Mouse (Mus musculus): ENCODE results near the gene Mpzl1.

Gene Mpzl1

GRCm38 (mm10) chr1:165658602-165659001, 24.3 kb upstream of the Mpzl1 start:
- in situ Hi-C loops (cut with MboI, MseI), result no loop called here

DNA sequence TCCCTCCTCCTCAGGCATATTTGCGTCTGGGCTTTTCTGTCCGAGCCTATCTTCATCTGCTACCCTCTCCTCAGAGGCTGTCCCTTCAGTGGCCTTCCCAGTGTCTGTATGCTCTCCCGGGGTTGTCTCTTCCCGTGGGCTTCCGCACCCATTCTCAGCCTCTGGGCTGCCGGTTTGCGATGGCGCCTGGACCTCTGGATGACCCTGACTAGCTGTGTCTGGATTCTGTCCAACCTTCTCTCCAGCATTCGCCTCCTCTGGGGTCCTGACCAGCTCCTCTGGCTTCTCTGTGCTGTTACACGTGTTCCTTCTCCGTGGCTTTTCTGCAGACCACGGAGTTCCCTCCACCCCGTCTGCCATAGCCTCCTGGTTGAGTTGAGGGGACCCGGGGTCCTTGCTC, 21.1 kb upstream of the Mpzl1 start:
- in situ Hi-C loops (cut with MboI, MseI), result no loop called here

GRCm38 (mm10) chr1:165655022-165655421, 20.7 kb upstream of the Mpzl1 start:
- in situ Hi-C loops (cut with MboI, MseI), result no loop called here

DNA sequence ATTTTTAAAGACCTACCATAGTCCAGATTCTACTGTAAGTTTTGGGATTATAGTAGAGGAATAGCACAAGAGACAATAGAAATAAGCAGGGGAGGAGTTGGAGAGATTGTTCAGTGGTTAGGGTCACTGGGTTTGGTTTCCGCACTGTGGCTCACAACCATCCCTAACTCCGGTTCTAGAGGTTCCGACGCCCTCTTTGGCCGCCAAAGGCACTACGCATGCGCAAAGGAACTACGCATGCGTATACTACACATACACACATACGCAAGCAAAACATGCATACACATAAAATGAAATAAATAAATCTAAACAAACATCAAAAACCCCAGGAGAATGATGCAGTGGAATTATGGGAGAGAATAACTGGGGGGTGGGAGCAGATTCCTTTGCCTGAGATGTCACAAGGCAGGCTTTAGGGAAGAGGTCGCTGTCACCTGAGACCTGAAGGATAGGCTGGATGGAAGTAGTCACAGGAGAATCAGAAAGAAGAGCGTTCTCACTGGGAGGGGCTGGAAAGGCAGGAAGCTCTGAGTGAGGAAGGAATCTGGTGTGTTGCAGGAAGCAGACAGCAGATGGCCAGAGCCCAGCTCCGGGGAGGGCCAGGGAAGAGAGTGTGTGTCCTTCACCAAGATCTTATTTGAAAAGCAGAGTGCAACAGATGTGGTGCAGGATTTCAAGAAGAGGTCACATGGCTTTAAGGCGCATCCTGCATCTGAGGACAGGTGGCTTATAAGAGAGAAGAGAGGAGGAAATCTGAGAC, 19.0 kb upstream of the Mpzl1 start:
- in situ Hi-C loops (cut with MboI, MseI), result no loop called here

DNA sequence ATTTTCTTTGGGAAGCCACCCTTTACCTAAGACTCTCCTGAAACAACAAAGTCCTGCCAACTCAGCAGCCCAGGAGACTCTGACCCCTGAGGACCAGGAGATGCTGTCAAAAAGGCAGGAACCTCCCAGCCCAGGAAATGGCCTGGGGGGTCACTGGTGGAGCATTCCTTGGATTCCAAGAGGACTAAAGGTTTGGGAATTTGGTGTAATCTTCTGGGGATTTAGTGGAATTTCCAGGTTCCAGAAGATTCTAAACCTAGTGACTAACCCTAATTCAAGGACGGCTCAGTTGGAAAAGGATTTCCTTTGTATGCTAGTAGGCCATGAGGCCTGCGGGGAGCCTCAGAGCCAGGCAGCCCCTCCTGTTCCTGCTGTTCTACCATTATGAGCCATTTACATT, 18.2 kb upstream of the Mpzl1 start:
- in situ Hi-C loops (cut with MboI, MseI), result no loop called here

DNA sequence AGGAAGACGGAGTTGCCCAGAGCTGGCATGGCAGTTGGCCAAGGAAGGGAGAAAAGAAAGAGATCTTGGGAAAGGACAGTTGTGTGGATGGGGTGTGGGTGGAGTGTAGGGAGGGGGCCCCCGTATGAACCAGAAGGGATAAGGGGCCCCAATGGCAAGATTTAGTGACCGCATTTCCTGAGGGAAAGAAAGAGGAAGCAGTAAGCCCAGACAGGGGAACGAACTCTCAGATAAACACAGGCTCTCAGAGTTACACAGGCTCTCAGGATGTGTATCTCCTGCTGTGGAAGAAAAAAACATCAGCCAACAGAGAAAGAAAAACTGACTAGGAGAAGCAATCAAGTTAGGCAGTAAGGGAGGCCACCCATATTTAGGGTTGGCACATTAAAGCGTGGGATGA, 16.8 kb upstream of the Mpzl1 start:
- in situ Hi-C loops (cut with MboI, MseI), result no loop called here

GRCm38 (mm10) chr1:165645102-165645501, 10.8 kb upstream of the Mpzl1 start:
- in situ Hi-C loops (cut with MboI, MseI), result no loop called here

DNA sequence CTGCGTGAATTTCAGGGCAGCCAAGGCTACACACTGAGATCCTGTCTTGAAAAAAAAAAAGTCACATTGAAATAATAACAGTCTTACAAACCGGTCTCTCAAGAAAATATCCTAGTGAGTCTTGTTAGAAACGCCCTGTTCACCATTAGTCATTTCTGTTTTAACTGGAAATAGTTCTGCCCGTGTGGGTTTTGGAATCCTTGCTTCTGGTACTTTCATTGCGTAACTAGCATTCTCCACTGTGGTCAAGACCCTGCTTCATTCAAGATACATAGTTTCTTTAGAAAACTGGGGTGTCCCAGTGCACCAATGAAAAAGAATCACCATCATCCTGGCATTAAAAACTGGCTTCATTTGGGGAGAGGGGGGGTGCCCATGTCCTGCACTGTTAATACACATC, 9.4 kb upstream of the Mpzl1 start:
- in situ Hi-C loops (cut with MboI, MseI), result no loop called here

- in situ Hi-C loops (cut with MboI, MseI), result no loop called here
These were observed 8.5 kb upstream of the Mpzl1 start for GRCm38 (mm10) chr1:165642780-165643311.

DNA sequence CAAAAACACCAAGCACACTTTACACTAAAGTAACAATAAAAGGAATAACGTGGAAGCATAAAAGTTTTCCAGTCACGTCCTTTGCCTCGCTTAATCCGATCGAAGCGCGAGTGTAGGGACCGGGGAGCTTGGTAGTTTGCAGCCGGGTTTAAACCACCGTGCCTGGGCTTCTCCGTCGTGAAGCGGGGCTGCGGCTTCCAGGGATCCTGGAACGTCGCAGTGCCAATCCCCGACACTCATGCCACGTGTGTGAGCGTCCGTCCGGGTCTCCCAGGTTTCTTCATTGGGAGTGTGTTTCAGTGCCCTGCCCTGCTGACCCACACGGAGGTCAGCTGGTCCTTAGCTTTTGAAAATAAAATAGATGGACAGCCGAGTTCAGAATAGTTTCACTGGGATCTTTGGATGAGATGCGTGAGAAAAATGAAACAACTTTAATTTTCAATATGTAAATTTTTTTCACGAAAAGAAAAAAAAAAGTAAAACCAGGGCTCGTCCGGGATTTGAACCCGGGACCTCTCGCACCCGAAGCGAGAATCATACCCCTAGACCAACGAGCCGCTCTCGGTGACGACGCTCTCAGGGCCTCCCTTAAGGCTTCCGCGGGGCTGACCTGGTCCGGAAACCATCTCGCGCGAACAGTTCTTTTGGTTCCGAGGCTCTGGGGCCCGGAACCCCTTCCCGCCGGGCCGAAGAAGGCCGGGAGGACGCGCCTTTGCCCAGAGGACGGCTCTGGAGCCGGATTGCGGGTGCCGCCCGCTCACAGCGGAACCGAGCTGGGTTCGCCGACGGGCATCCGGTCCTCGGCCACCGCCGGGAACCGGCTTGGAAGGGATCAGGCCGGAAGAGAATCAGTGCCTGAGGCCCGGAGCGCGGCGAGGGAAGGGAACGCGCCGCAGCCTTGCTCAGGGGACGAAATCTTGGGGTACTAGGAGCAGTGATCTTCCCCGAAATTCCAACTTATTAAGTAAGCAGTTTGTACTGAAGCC, 7.7 kb upstream of the Mpzl1 start:
- in situ Hi-C loops (cut with MboI, MseI), result no loop called here

GRCm38 (mm10) chr1:165641271-165641771, 7.0 kb upstream of the Mpzl1 start:
- in situ Hi-C loops (cut with MboI, MseI), result no loop called here

GRCm38 (mm10) chr1:165636289-165636688, 2.0 kb upstream of the Mpzl1 start:
- in situ Hi-C loops (cut with MboI, MseI), result no loop called here

DNA sequence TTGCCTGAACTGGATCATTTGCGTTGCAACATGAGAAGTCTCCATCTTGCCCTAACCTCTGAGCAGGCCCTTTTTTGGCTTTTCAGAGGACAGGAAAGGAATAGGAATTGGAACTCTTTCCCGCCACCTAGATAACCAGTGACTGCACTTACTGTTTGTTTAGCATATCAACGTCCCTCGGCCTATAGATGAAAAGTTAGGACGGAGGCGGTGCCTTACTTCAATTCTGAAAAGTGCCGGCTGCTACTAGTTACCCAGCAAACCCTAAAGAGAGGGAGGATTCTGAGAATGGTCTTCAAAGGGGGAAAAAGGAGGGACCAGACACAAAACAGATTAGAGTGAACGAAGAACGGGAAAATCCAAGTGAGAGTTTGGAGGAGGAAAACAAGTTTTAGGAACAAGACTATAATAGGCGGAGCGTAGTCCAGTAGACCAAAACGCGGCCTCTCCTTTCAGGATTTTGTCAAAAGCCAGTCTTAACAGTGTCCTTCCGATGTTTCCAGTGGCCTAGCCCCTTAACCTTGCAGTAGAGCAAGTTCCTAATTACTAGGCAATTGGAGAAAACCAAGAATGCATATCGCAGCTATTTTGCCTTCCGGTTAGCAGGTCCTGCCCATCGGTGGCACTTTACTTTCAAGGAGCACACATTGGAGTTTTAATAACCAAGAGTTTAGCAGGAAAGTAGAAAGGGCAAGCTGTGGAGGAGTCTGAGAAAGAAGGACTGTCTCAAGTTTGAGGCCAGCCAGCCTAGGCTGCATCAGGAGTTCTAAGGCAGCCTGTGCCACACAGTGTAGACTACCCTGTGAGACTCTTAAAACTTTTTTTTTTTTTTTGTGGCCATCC, 938 bp upstream of the Mpzl1 start:
- in situ Hi-C loops (cut with MboI, MseI), result no loop called here

- in situ Hi-C loops (cut with MboI, MseI), result no loop called here
These were observed 993 bp downstream of the Mpzl1 start for GRCm38 (mm10) chr1:165633345-165633744.

GRCm38 (mm10) chr1:165631136-165631535, 3.2 kb downstream of the Mpzl1 start:
- in situ Hi-C loops (cut with MboI, MseI), result no loop called here

GRCm38 (mm10) chr1:165629975-165630374, 4.4 kb downstream of the Mpzl1 start:
- in situ Hi-C loops (cut with MboI, MseI), result no loop called here

DNA sequence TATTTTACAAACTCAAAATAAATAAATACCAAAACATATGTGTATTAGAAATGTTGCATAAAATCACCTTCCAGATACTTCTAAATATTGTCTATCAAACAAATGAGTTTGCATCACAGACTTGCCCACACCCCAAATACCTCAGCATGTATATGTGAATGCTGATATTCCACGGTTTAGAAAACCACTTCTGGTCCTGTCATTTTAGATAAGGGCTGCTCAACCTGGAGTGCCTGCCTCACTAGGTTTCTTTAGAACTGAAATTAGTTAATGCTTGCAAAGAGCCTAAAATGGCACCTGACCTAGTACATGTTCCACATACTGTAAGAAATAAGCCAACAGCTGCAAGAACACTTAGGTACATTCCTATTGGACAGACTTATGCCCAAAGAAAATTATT, 5.7 kb downstream of the Mpzl1 start:
- in situ Hi-C loops (cut with MboI, MseI), result no loop called here

DNA sequence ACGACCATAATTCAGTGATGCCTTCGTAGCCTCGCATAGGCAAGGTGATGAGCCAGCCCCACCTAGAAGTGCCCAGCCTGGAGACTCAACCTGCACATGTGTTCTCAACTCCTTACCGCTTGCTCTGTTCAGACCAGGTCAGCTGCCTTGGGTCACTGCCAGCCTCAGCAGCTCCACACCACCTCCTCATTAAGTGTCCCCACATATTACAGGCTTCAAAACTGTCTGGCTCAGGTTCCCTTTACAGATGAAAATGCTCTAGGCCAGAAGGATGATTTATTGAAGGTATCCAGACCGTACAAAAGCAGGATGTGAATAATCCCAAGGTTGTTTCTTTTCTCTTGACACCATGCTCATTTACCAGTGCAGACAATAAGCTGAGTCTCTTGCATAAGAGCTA, 8.4 kb downstream of the Mpzl1 start:
- in situ Hi-C loops (cut with MboI, MseI), result no loop called here

- in situ Hi-C loops (cut with MboI, MseI), result no loop called here
These were observed 9.3 kb downstream of the Mpzl1 start for GRCm38 (mm10) chr1:165625058-165625457.

GRCm38 (mm10) chr1:165618201-165618624, 16.1 kb downstream of the Mpzl1 start:
- in situ Hi-C loops (cut with MboI, MseI), result no loop called here

- in situ Hi-C loops (cut with MboI, MseI), result no loop called here
These were observed 17.0 kb downstream of the Mpzl1 start for GRCm38 (mm10) chr1:165617166-165617891.
